Mouse (Mus musculus): ENCODE results near the gene Gabrd. TPM values are rescaled to one million over a fixed set of nuclear protein-coding genes. Genes with fewer than 3 reads are reported as not detected.

Gabrd gene
- total and polyA plus RNA-seq, 3 experiments, result 0.08 TPM; not detected in 2

DNA sequence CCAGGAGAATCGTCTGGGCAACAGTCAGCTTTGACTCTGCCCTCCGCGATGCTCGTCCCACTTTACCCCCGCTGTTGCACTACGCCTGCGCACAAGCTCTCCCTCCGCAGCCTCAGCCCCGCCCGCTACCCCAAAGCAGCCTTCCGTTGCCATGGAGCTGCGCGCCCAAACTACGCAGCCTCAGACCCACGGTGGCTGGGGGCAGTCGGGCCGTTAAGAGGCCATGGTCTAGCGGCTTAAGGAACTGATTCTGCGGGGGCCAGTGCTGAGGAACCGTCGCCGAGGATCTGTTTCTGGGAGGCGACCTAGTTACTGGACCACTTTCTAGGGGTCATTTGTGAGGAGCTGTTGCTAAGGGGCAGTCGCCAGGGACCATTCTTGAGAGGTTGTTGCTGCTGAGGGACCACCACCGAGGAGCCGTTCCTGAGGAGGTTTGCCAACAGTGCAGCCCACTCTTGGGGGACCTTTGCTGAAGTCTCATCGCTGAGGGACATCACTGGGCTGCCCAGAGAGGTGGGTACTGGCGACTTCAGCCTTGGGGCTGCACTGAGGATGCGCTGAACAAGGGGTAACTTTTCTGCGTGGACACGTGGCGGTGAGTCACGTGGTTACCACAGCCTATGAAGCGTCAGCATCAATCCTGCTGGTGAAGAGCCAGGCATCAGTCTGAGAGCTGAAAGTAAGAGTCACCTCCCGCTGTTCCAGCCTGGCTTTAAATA lies 11.3 kb upstream of the Gabrd start, which contains the start of gene Cfap74 (continued):
- TF ChIP-seq USF2 (conservative IDR thresholded peaks at IDR 0.05; ENCODE audit: low read depth, low read length), result peak; percentile 99
- peak; percentile 98 for TF ChIP-seq MAZ (IDR thresholded peaks at IDR 0.05; ENCODE audit: low read depth, low read length)
- peak; percentile 59 for TF ChIP-seq POLR2A (IDR thresholded peaks at IDR 0.05; ENCODE audit: low read depth, low read length)
- peak; percentile 45; the same call in 1 of the 2 replicates for TF ChIP-seq ELF1 (IDR thresholded peaks at IDR 0.05; ENCODE audit: low read depth, low read length)
- TF ChIP-seq KAT2A (IDR thresholded peaks at IDR 0.05; ENCODE audit: insufficient replicate concordance, low read length), result no peak
- TF ChIP-seq CHD1 (IDR thresholded peaks at IDR 0.05; ENCODE audit: low read depth, low read length), result no peak
- no peak for TF ChIP-seq ZNF384 (IDR thresholded peaks at IDR 0.05; ENCODE audit: low read depth, low read length)
- TF ChIP-seq CHD2 (IDR thresholded peaks at IDR 0.05; ENCODE audit: low read length), result no peak
- TF ChIP-seq MAX (IDR thresholded peaks at IDR 0.05; ENCODE audit: low read length), result peak; percentile 100
- TF ChIP-seq TCF12 (IDR thresholded peaks at IDR 0.05; ENCODE audit: low read depth, low read length), result peak; percentile 55; the same call in 1 of the 2 replicates

DNA sequence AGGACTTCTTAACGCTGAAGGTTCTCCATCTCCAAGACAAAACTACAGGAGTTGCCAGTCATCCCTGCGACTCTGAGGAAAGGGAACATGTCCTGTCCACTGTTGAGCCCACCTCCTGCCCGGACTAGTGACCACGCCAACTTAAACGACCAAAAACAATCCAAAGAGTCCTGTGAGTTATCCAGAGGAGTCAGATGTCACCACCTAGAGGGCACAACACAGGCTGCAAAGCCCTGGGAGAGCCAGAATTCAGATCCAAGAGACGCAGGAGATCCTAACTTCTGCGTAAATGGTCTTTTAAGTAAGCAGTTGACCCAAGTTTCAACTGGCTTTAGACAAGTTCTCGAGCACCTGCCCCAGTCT lies 10.8 kb upstream of the Gabrd start:
- dilution Hi-C loops (cut with MboI; ENCODE audit: extremely low pct_ligation_motif_present, extremely low pct_unique_long_range_greater_than_20kb, low sequenced_read_pairs), result no loop called here
- Histone ChIP-seq H3K27me3 (replicated peaks) (peaks cover 30% of the 10 kb centered on the region), H3K36me3 (replicated peaks in 1 of 2; ENCODE audit: control insufficient read depth in 1 of 2, insufficient read depth in 1 of 2, low read length in 1 of 2) (no peaks in the 10 kb centered on the region), H3K27ac (ENCODE audit: insufficient read depth, low read depth) (no peak overlapping the region), H3K79me2 (replicated peaks; ENCODE audit: control insufficient read depth, extremely low read depth, insufficient read depth, poor library complexity, severe bottlenecking) (peaks cover 27% of the 10 kb centered on the region), H3K4me1 (ENCODE audit: control insufficient read depth in 1 of 2, insufficient read depth in 2 of 2) (peaks cover 0 to 29% of the 10 kb centered on the region in 2 experiments; a peak in 3 of 4 replicates), H3K9ac (ENCODE audit: insufficient read depth, low read depth) (no peak overlapping the region; the same call in 1 of the 2 replicates), H3K4me2 (ENCODE audit: insufficient read depth, low read depth, poor library complexity, severe bottlenecking) (peak overlapping the region; percentile 37), H3K9me3 (replicated peaks; ENCODE audit: low read length) (peaks cover 8% of the 10 kb centered on the region), H3K4me3 (replicated peaks in 1 of 3; ENCODE audit: low read depth in 2 of 3, low read length in 2 of 3, poor library complexity in 1 of 3) (peak overlapping the region; percentile 33 to 69 (median 62))
- peak; percentile 52 for TF ChIP-seq RAD21 (IDR thresholded peaks at IDR 0.05; ENCODE audit: low read depth, low read length)
- peak in 1 of 2 experiments; percentile 61; a peak in 2 of 4 replicates for TF ChIP-seq CTCF (conservative IDR thresholded peaks at IDR 0.05 in 1 of 2, IDR thresholded peaks at IDR 0.05 in 1 of 2; ENCODE audit: low read depth in 2 of 2, low read length in 2 of 2)
- TF ChIP-seq HCFC1 (IDR thresholded peaks at IDR 0.05; ENCODE audit: low read depth, low read length), result no peak
- TF ChIP-seq NELFE (IDR thresholded peaks at IDR 0.05; ENCODE audit: low read depth, low read length), result peak; percentile 19; the same call in 1 of the 2 replicates
- in situ Hi-C loops (cut with MboI; ENCODE audit: low pct_ligation_motif_present, low pct_unique_long_range_greater_than_20kb, low sequenced_read_pairs), result no loop called here
- no peak for DNase-seq (ENCODE audit: extremely low read depth)

DNA sequence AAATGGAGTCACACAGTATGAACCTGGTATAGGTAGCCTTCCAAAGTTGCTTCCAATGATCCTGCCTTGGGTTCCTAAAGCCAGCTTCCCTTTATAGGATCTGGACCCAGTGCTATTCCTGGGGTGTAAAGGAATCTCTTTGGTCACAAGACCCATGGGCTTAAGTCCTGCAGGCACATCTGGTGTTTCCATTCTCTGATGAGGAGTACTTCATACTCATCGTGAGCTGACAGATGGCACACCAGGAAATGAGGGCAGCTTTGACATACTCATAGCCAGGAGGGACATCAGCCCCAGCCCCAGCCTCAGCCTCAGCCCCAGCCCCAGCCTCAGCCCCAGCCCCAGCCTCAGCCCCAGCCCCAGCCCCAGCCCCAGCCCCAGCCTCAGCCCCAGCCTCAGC lies 4.6 kb upstream of the Gabrd start:
- in situ Hi-C loops (cut with MboI; ENCODE audit: low pct_ligation_motif_present, low pct_unique_long_range_greater_than_20kb, low sequenced_read_pairs), result no loop called here
- no peak overlapping the region for H3K4me3 ChIP-seq (replicated peaks in 1 of 3; ENCODE audit: low read depth in 2 of 3, low read length in 2 of 3, poor library complexity in 1 of 3)
- H3K27me3 ChIP-seq (replicated peaks), result peaks cover 66% of the 10 kb centered on the region

More for the DNA sequence above, 4.6 kb upstream of the Gabrd start:
- Histone ChIP-seq H3K4me2 (ENCODE audit: insufficient read depth, low read depth, poor library complexity, severe bottlenecking) (no peak overlapping the region), H3K9ac (ENCODE audit: insufficient read depth, low read depth) (no peak overlapping the region), H3K79me2 (replicated peaks; ENCODE audit: control insufficient read depth, extremely low read depth, insufficient read depth, poor library complexity, severe bottlenecking) (no peaks in the 10 kb centered on the region), H3K4me1 (ENCODE audit: control insufficient read depth in 1 of 2, insufficient read depth in 2 of 2) (peaks cover 0 to 3% of the 10 kb centered on the region in 2 experiments; a peak in 1 of 4 replicates), H3K9me3 (replicated peaks; ENCODE audit: low read length) (peaks cover 16% of the 10 kb centered on the region), H3K36me3 (replicated peaks in 1 of 2; ENCODE audit: control insufficient read depth in 1 of 2, insufficient read depth in 1 of 2, low read length in 1 of 2) (no peaks in the 10 kb centered on the region), H3K27ac (ENCODE audit: insufficient read depth, low read depth) (no peak overlapping the region)
- dilution Hi-C loops (cut with MboI; ENCODE audit: extremely low pct_ligation_motif_present, extremely low pct_unique_long_range_greater_than_20kb, low sequenced_read_pairs), result no loop called here
- DNase-seq (ENCODE audit: extremely low read depth), result no peak
- no peak for TF ChIP-seq E2F4 (IDR thresholded peaks at IDR 0.05; ENCODE audit: insufficient replicate concordance, low read depth, low read length)

All from CH12.LX (cell line).